Mouse (Mus musculus) hindbrain, embryonic 11.5 days (tissue): ENCODE data around the gene Nop2. TPM values are rescaled to one million over a fixed set of nuclear protein-coding genes. Genes with fewer than 3 reads are reported as not detected.
A peak's percentile ranks its signal among the peaks of the same experiment; 100 is the strongest.

Experiments used
- ATAC-seq: fragments of 200-750 bp; cut with Nextera tagmentation; 2 replicates; pipeline ENCODE4 v1.8.0; 2017; ENCODE audit warnings: mild to moderate bottlenecking, moderate TSS enrichment, moderate library complexity; ENCODE audit not compliant: low FRiP score
- DNase-seq: peaks from one replicate; pipeline ENCODE4 v3.0.0-alpha.2; 2015; ENCODE audit warnings: low spot score
- H3K27ac ChIP-seq: fragments of 300-500 bp; sonication (generic); 2 replicates; pipeline ENCODE4 v1.5.1; 2014; ENCODE audit warnings: mild to moderate bottlenecking, low read depth, low read length
- H3K27me3 ChIP-seq: fragments of 300-500 bp; sonication (generic); 2 replicates; pipeline ENCODE4 v1.6.1; 2014; ENCODE audit warnings: mild to moderate bottlenecking, low read length, moderate library complexity, mixed read lengths; ENCODE audit not compliant: control insufficient read depth, insufficient read depth
- H3K36me3 ChIP-seq: fragments of 300-500 bp; sonication (generic); 2 replicates; pipeline ENCODE4 v1.6.1; 2014; ENCODE audit warnings: mild to moderate bottlenecking, low read length, moderate library complexity, mixed read lengths; ENCODE audit not compliant: control insufficient read depth, insufficient read depth
- H3K4me1 ChIP-seq: fragments of 300-500 bp; sonication (generic); replicated peaks from 2 replicates; pipeline ENCODE4 v1.6.1; 2014; ENCODE audit warnings: low read length, mixed read lengths; ENCODE audit not compliant: control insufficient read depth, insufficient read depth
- H3K4me2 ChIP-seq: fragments of 300-500 bp; sonication (generic); replicated peaks from 2 replicates; pipeline ENCODE4 v1.6.1; 2014; ENCODE audit warnings: mild to moderate bottlenecking, low read depth, low read length
- H3K4me3 ChIP-seq: fragments of 300-500 bp; sonication (generic); 2 replicates; pipeline ENCODE4 v1.5.1; 2014; ENCODE audit warnings: low read depth, low read length
- H3K9ac ChIP-seq: fragments of 300-500 bp; sonication (generic); 2 replicates; pipeline ENCODE4 v1.6.1; 2014; ENCODE audit warnings: low read depth, low read length
- H3K9me3 ChIP-seq: fragments of 300-500 bp; sonication (generic); 2 replicates; pipeline ENCODE4 v1.6.1; 2016; ENCODE audit warnings: low read length; ENCODE audit not compliant: control insufficient read depth
- WGBS: fragments of 180-500 bp; shearing (Covaris S2); extraction: QIAGEN DNeasy Blood & Tissue Kit; methylation state at CpG from one replicate; pipeline ENCODE4 v1.1.7; 2014; 5-methylcytosine and 5-hydroxymethylcytosine counted together
- polyA plus RNA-seq: library from polyadenylated mRNA; unstranded; fragments of >200 nt; fragmentation: Nextera tagmentation; extraction: Ambion mirVana; gene quantifications from 2 replicates; pipeline ENCODE4 v1.2.1, GENCODE M21; 2014

Gene Nop2
- polyA plus RNA-seq, 1 experiment from 2014 or later = 45.3 TPM

- no peak overlapping the region for H3K4me3 ChIP-seq
- H3K36me3 ChIP-seq = no peaks in the 10 kb centered on the region
- no peaks in the 10 kb centered on the region for H3K9me3 ChIP-seq
- no peaks in the 10 kb centered on the region for H3K27me3 ChIP-seq
- DNase-seq (no peak), ATAC-seq (no peak)
- H3K4me2 ChIP-seq = no peak overlapping the region
- WGBS = 79% methylated on average over 5 of the region's 5 CpGs
- peaks cover 16% of the 10 kb centered on the region for H3K4me1 ChIP-seq
- H3K9ac ChIP-seq = no peak overlapping the region
- 0 out of 2 replicates have a peak overlapping the region, but pooled peaks have one; percentile 17 for H3K27ac ChIP-seq
Observed at GRCm38 (mm10) chr6:125092372-125092771, 39.3 kb upstream of the Nop2 start.

GRCm38 (mm10) chr6:125094843-125095242 lies 36.9 kb upstream of the Nop2 start:
- H3K4me1 ChIP-seq = peaks cover 25% of the 10 kb centered on the region
- H3K27me3 ChIP-seq = no peaks in the 10 kb centered on the region
- no peak overlapping the region for H3K9ac ChIP-seq
- H3K4me2 ChIP-seq = no peak overlapping the region
- H3K27ac ChIP-seq = no peak overlapping the region
- H3K36me3 ChIP-seq = no peaks in the 10 kb centered on the region
- ATAC-seq (no peak), DNase-seq (peak; percentile 36)
- H3K4me3 ChIP-seq = no peak overlapping the region
- WGBS = 72% methylated on average over 3 of the region's 3 CpGs
- H3K9me3 ChIP-seq = no peaks in the 10 kb centered on the region

DNA sequence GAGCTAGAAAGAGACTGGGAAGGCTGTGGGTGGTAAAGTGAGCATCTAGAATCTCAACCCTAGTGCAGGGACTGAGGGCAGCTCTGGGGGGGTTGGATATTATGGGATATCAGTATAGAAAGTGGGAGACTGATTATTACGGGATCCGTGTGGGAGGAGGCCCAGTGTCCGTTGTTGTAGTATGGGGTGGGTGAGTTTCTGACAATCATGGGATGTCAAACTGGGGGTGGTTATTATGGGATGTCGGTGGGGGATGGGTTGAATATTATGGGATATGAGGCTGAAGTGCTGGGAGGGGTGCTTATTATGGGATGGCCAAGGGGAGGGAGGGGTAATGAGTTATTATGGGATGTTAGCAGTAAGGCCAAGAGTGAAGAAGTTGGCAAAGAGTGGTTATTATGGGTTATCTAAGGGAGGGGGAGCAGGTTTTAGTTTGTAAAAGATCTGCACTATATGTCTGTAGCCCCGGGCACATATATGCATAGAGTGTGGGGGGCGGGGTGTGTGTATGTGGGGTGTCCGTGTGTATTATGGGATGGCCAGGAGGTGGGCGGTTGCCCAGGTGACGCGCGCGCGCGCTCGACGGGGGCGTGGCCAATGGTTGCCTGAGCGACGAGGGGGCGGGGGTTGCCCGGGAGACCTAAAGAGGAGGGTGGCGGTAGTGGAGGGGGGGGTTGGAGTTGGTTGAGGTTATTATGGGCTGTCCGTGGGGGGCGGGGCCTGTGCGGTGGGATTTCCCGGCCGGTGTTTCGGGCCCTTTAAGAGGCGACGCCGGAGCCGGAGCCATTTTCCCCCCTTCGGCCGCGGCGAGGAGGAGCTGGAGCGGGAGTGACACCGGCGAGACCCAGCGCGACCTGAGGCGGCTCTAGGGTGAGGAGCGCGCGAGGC lies 36.1 kb upstream of the Nop2 start, which contains the start of gene Chd4:
TSS of gene Chd4 (plus strand) at position 591 of the 888 bp plus-strand sequence.
- Histone ChIP-seq H3K9ac (peak within 1 kb of the TSS; percentile 95), H3K4me3 (peak within 1 kb of the TSS; percentile 99), H3K36me3 (peaks cover 1% of the 10 kb centered on the region; the same call in 1 of the 2 replicates), H3K4me2 (peak within 1 kb of the TSS; percentile 81), H3K27me3 (no peaks in the 10 kb centered on the region), H3K4me1 (peaks cover 21% of the 10 kb centered on the region), H3K9me3 (no peaks in the 10 kb centered on the region), H3K27ac (peak within 1 kb of the TSS; percentile 97)
- 5% methylated on average over 32 of the region's 45 CpGs for WGBS
- ATAC-seq (peak; percentile 77), DNase-seq (peak; percentile 91)

- peak overlapping the region; percentile 99 for H3K4me3 ChIP-seq
- peaks cover 6% of the 10 kb centered on the region; the same call in 1 of the 2 replicates for H3K36me3 ChIP-seq
- no peaks in the 10 kb centered on the region for H3K9me3 ChIP-seq
- peak overlapping the region; percentile 95 for H3K9ac ChIP-seq
- WGBS = 0% methylated on average over 14 of the region's 32 CpGs
- H3K4me2 ChIP-seq = peak overlapping the region; percentile 81
- no peaks in the 10 kb centered on the region for H3K27me3 ChIP-seq
- ATAC-seq (no peak), DNase-seq (no peak)
- H3K27ac ChIP-seq = peak overlapping the region; percentile 97
- H3K4me1 ChIP-seq = peaks cover 19% of the 10 kb centered on the region
Observed at GRCm38 (mm10) chr6:125096279-125096596, 35.5 kb upstream of the Nop2 start.

DNA sequence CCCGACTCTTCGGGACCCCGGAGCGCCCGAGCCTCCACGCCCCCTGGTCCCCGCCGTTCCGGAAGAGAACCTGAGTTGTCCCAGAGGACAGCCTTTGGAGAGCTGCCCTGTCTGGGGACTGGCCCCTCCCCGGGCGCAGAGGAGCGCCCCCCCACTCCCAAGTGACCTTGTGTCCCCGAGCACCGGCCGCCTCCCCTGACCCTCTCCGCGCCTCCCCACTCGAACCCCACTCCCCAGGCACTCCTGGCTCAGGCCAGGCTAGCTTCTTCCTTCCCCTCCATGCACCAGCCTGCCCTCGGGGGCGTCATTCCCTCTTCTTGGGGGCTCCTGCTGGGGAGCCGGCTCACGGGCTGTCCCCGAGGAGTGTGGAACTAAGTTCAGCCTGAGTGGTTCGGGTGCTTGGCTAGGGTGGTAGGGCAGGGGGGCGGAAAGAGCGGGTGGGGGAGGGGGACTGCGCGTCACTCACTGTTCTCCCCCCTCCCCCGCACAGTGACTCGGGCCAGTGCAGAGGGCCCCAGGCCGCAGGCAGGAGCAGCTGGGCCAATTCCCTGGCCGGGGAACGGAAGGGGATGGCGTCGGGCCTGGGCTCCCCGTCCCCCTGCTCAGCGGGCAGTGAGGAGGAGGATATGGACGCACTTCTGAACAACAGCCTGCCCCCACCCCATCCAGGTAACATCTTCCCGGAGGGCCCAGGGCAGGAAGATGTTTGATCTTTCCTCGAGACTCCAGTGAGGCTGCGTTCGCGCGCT lies 34.9 kb upstream of the Nop2 start:
- Histone ChIP-seq H3K36me3 (peaks cover 11% of the 10 kb centered on the region; the same call in 1 of the 2 replicates), H3K4me2 (peak overlapping the region; percentile 81), H3K4me3 (peak overlapping the region; percentile 99), H3K9ac (peak overlapping the region; percentile 95), H3K4me1 (peaks cover 19% of the 10 kb centered on the region), H3K9me3 (no peaks in the 10 kb centered on the region), H3K27me3 (no peaks in the 10 kb centered on the region), H3K27ac (peak overlapping the region; percentile 97)
- under 1% methylated on average over 38 of the region's 44 CpGs for WGBS
- DNase-seq = peak; percentile 76
- peak; percentile 59 for ATAC-seq

DNA sequence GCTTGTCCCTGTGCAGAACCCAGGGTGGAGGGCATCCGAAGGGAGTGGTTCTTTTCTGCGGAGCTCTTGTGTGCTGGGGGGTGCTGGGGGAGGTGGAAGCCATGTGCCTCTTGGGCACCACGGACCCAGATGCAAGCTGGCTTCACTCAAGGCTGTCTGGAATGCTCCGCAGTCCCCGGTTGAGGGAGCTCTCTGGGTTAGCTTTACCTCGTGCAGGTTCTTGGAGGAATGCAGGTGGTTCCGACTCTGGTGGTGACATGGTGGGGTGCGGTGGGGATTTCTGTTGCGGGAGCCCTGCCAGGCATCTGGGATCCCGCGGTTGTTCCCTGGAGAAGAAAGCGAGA lies 34.4 kb upstream of the Nop2 start:
- peak overlapping the region; percentile 99 for H3K4me3 ChIP-seq

GRCm38 (mm10) chr6:125097951-125098350 lies 33.8 kb upstream of the Nop2 start:
- peak overlapping the region; percentile 99 for H3K4me3 ChIP-seq
- no peaks in the 10 kb centered on the region for H3K9me3 ChIP-seq
- WGBS = 65% methylated on average over 8 of the region's 8 CpGs
- H3K27ac ChIP-seq = peak overlapping the region; percentile 49; the same call in 1 of the 2 replicates
- peaks cover 22% of the 10 kb centered on the region for H3K36me3 ChIP-seq
- H3K9ac ChIP-seq = peak overlapping the region; percentile 95
- H3K27me3 ChIP-seq = no peaks in the 10 kb centered on the region
- ATAC-seq = no peak
- no peak for DNase-seq
- H3K4me2 ChIP-seq = peak overlapping the region; percentile 81
- peaks cover 19% of the 10 kb centered on the region for H3K4me1 ChIP-seq

More for the DNA sequence above, 34.4 kb upstream of the Nop2 start:
- ATAC-seq (peak; percentile 8), DNase-seq (no peak)
- peak overlapping the region; percentile 95 for H3K9ac ChIP-seq
- H3K27ac ChIP-seq = peak overlapping the region; percentile 97
- H3K36me3 ChIP-seq = peaks cover 17% of the 10 kb centered on the region
- H3K4me2 ChIP-seq = peak overlapping the region; percentile 81
- H3K4me1 ChIP-seq = peaks cover 19% of the 10 kb centered on the region
- 2% methylated on average over 12 of the region's 12 CpGs for WGBS
- no peaks in the 10 kb centered on the region for H3K27me3 ChIP-seq
- H3K9me3 ChIP-seq = no peaks in the 10 kb centered on the region

DNA sequence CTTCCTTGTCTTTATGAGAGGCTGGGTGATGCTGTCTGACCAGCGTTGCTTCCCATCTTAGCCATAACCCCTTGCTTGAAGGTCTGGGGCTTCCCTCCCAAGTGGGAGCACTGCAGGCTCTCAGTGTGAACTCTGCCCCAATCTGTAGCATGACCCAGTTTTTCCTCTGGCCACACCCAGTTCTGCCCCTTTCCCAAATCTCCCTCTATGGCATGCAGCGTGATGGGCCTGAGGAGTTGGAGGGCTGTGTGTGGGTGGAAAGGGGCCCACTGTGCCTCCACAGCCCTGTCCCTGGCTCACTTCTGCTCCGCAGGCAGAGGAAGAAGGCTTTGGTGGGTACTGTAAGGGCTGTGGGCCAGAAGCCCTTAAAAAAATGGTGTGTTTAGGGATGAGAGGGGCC lies 33.2 kb upstream of the Nop2 start:
- peak overlapping the region; percentile 49; the same call in 1 of the 2 replicates for H3K27ac ChIP-seq
- ATAC-seq (no peak), DNase-seq (no peak)
- peak overlapping the region; percentile 95 for H3K9ac ChIP-seq
- H3K4me3 ChIP-seq = peak overlapping the region; percentile 99
- peaks cover 24% of the 10 kb centered on the region for H3K36me3 ChIP-seq
- 61% methylated on average over 3 of the region's 3 CpGs for WGBS
- peak overlapping the region; percentile 81 for H3K4me2 ChIP-seq
- H3K4me1 ChIP-seq = peaks cover 19% of the 10 kb centered on the region
- H3K9me3 ChIP-seq = no peaks in the 10 kb centered on the region
- H3K27me3 ChIP-seq = no peaks in the 10 kb centered on the region
